Mouse (Mus musculus): ENCODE data around the gene Slc25a10.

Gene Slc25a10

DNA sequence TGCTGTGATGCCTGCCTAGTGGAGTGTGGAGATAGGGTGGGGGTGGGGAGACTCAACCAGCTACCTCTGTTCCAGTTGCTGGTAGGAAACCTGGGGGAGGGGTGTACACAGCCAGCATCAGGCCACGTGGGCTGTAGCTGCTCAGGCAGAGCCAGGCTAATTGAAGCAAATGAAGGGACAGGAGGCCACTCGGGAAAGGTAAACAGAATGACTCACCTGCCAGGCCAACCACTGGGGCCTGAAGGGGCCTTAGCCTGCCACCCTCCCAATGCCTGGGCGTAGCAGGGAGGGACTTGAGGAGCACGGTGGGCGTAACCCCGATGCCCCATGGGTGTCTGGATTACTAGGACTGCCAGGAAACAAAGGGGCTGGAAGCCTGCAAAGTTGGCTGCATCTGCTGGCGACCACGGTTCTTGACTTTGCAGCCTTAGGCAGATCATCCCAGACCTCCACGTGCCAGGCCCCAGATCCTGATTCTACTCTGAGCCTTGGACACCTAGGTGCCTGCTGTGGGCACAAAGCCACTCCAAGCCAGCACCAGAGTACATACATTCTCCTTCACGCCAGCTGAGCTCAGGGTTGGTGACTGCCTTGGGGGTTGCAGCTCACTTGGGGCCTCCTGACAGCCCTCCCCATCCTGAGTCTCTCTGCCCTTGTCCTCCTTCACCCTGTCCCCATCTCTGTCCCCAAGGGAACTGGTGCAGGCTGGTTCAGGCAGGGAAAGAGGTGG lies 47.8 kb downstream of the Slc25a10 start:
- DNase-seq (ENCODE audit: low spot score) = peak; percentile 82

DNA sequence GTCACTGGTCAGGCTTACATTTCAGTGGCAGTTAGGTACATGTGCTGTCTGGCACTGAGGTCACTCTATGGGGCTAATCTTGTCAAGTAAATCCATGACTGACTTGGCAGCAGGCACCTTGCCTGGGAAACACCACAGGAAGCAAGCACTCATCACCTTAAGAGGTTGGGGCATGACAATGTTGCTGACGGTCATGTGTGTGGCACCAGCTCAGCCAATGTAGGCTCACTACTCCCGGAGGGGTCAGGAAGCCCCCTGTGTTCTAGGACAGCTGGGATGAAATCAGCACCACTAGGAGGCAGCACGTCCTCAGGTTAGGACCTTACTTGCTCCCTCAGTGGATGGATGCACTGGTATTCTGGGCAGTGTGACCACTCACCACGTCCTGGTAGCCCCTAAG lies 50.3 kb downstream of the Slc25a10 start:
- peak; percentile 51 for DNase-seq (ENCODE audit: low spot score)

DNA sequence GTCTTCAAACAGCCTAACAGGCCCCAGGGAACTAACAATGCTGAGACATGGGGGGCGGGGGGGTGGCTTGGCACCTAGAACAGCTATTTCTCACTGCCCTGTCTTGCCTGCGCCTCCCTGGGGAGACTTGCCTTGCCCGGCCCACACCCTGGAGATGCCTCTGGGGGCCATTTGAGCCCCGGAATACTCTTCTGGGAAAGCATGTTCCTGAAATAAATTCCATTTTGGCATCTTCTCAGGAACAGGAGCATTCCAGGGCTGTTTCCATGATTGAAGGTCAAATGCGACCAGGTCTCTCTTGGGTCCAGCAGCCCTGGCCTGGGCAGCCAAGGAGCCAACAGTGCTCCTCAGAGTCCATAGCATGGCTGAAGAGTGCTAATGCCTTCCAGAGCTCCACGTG lies 50.7 kb downstream of the Slc25a10 start:
- no peak for DNase-seq (ENCODE audit: low spot score)

DNA sequence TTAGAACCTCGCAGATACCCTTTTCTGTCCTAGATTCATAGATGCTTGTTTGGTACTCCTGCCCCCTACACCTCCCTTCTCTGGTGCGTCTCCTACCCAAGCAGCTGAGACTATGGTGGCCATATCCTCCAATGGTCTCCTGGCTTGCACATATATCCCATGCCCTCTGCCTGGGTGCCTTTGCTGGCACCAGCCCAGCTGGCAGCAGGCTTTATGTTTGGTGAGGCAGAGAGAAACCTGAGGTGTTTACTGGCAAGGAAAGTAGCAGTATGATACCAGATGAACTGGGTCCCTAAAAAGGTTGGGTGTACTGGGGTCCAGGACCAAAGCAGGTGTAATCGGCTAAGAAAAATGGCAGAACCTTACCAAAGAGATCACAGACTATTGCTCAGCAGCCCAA lies 54.3 kb downstream of the Slc25a10 start:
- no peak for DNase-seq (ENCODE audit: low spot score)

DNA sequence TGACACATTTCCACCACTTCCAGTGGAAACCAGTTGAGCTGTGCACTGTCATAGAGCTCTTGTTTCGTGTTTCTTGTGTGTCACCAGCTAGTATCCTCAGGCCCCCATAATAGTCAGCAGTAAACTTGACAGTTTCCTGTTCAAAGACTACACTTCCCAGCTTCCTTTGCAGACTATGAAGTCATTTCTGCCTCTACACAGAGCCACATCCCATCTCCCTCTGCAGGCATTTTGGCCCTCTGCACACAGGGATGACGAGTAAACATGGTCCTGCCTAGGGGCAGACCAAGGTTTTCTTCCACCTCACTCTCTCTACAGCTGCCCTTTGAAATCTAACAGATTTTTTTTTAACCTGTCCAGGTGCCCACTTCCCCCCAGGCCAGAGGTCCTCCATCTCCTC lies 55.8 kb downstream of the Slc25a10 start:
- peak; percentile 50 for DNase-seq (ENCODE audit: low spot score)

DNA sequence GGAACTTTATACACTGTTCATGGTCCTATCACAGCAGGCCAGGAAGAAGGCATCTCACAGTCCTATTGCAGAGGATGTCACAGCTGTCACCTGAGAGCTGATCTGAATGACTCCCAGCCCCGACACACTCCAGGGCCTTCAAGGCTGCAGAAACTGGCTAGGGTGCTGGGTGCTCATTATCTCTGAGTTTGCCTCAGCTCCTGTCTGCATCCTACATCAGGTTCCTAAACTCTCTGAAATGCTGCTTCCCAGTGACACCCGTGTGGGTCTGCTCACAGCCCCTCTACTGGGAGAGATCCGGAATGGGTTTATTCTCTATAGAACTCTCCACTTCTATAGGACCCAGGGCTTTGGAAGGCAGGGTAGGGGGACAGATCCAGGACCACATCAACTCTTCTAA lies 56.6 kb downstream of the Slc25a10 start:
- no peak for DNase-seq (ENCODE audit: low spot score)

DNA sequence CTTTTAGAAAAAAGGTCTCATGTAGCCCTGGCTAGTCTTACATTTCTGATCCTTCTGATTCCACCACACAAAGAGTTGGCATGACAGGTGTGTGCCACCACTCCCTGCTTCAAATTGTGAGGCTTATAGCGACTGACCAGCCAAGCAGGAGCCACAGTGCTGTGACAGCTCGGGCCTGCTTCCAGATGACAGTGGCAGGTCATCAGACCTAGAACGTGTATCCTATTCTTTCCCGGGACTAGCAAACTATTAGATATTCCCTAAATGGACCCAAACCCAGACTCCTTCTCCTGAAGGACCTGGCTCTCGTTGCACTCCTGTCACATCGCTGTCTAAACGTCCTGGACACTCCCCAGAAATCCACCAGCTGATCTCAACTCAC lies 57.1 kb downstream of the Slc25a10 start:
- DNase-seq (ENCODE audit: low spot score) = no peak
